Mouse (Mus musculus) small intestine, adult 2 months (tissue): ENCODE measurements around the gene Psmd3.

Source experiments
- CTCF ChIP-seq: fragments of 200-500 bp; IDR thresholded peaks from 2 replicates; pipeline ENCODE4 v1.5.1; 2012; ENCODE audit warnings: low read depth, mild to moderate bottlenecking, control low read depth, inconsistent platforms, low read length, moderate library complexity, mixed read lengths; ENCODE audit not compliant: insufficient replicate concordance, insufficient read length; ENCODE audit errors: extremely low read depth
- POLR2A ChIP-seq: fragments of 200-500 bp; IDR thresholded peaks from 2 replicates; pipeline ENCODE4 v1.6.1; 2012; ENCODE audit warnings: low read depth, mild to moderate bottlenecking, control low read depth, inconsistent platforms, low read length, moderate library complexity

DNA sequence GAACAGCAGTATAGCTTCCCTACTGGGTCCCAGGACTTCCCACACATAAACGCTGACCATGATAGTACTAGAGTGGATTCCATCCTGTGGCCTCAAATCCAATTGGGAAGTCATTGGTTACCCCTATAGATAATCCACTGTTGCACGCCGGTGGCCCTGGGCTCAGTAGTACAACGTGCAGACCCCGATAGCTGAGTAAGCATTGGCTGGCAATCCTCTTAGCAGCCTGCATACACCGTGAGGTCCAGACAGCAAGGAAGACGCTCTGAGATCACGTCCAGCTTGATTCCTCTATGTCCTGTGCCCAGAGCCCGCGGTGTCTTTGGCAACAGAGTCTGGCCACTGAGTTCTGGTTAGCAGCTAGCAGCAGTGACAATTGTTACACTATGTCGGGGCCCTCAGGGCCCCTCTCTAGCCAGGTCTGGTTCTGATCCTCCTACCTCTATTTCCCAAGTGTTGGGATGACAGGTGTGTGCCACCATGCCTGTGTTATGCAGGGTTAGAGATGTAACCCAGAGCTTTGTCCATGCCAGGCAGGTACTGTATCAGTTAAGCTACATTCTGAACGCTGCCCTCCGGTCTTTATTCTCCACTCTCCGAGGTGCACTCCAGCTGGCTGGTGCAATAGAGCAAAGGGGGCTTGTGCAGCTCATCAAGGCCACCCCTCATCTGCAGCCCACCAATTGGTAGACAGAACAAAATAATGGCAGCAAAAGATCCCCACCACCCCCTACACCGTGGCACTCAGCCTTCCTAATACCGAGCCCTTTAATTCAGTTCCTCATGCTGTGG lies 16.7 kb downstream of the Psmd3 start:
- TF ChIP-seq CTCF = no peak
- no peak for TF ChIP-seq POLR2A
